Mouse (Mus musculus) intestine, embryonic 14.5 days (tissue): Measurements from ENCODE around the gene Fam114a2. TPM values are rescaled to one million over a fixed set of nuclear protein-coding genes. Genes with fewer than 3 reads are reported as not detected.

ENCODE experiments used
- ATAC-seq: fragments of 200-750 bp; cut with Nextera tagmentation; replicated peaks from 2 replicates; pipeline ENCODE4 v1.8.0; 2017; ENCODE audit warnings: low read depth, moderate number of reproducible peaks, moderate TSS enrichment, moderate library complexity; ENCODE audit not compliant: low FRiP score, low TSS enrichment
- DNase-seq: peaks from one replicate; pipeline ENCODE4 v3.0.0-alpha.2; 2018; ENCODE audit warnings: low spot score
- H3K27ac ChIP-seq: fragments of 300-500 bp; sonication (generic); 2 replicates; pipeline ENCODE4 v1.5.1; 2014; ENCODE audit warnings: low read depth, mild to moderate bottlenecking, control low read depth
- H3K27me3 ChIP-seq: fragments of 300-500 bp; sonication (generic); replicated peaks from 2 replicates; pipeline ENCODE4 v1.6.1; 2014; ENCODE audit warnings: low read length, control low read depth; ENCODE audit not compliant: control insufficient read depth, insufficient read depth
- H3K36me3 ChIP-seq: fragments of 300-500 bp; sonication (generic); 2 replicates; pipeline ENCODE4 v1.6.1; 2014; ENCODE audit warnings: low read length, control low read depth; ENCODE audit not compliant: control insufficient read depth, insufficient read depth
- H3K4me1 ChIP-seq: fragments of 300-500 bp; sonication (generic); replicated peaks from 2 replicates; pipeline ENCODE4 v1.6.1; 2014; ENCODE audit warnings: low read length, control low read depth, mixed read lengths; ENCODE audit not compliant: control insufficient read depth, insufficient read depth
- H3K4me2 ChIP-seq: fragments of 300-500 bp; sonication (generic); 2 replicates; pipeline ENCODE4 v1.6.1; 2014; ENCODE audit warnings: low read length
- H3K4me3 ChIP-seq: fragments of 300-500 bp; sonication (generic); 2 replicates; pipeline ENCODE4 v1.5.1; 2014; ENCODE audit warnings: low read depth, low read length, control low read depth, mixed read lengths
- H3K9ac ChIP-seq: fragments of 300-500 bp; sonication (generic); 2 replicates; pipeline ENCODE4 v1.6.1; 2014; ENCODE audit warnings: mild to moderate bottlenecking, low read length
- H3K9me3 ChIP-seq: fragments of 300-500 bp; sonication (generic); 2 replicates; pipeline ENCODE4 v1.6.1; 2016; ENCODE audit warnings: low read length, control low read depth; ENCODE audit not compliant: control insufficient read depth
- WGBS: fragments of 180-500 bp; shearing (Covaris S2); extraction: QIAGEN DNeasy Blood & Tissue Kit; methylation state at CpG from one replicate; pipeline ENCODE4 v1.1.7; 2014; 5-methylcytosine and 5-hydroxymethylcytosine counted together
- polyA plus RNA-seq: library from polyadenylated mRNA; unstranded; fragments of >200 nt; fragmentation: Nextera tagmentation; extraction: Ambion mirVana; gene quantifications from 2 replicates; pipeline ENCODE4 v1.2.1, GENCODE M21; 2014

The Fam114a2 gene
- polyA plus RNA-seq, 1 experiment from 2014 or later, result 54.9 TPM

- no peak for ATAC-seq
- Histone ChIP-seq H3K4me1 (no peaks in the 10 kb centered on the region), H3K27me3 (no peaks in the 10 kb centered on the region), H3K9ac (no peak overlapping the region), H3K4me2 (no peak overlapping the region), H3K36me3 (no peaks in the 10 kb centered on the region), H3K9me3 (no peaks in the 10 kb centered on the region), H3K27ac (no peak overlapping the region), H3K4me3 (no peak overlapping the region)
- WGBS, result 39% methylated on average over 6 of the region's 6 CpGs
- no peak for DNase-seq
Measured at GRCm38 (mm10) chr11:57445237-57445962, 73.0 kb downstream of the Fam114a2 start.

- Histone ChIP-seq H3K36me3 (no peaks in the 10 kb centered on the region), H3K4me2 (no peak overlapping the region), H3K4me3 (no peak overlapping the region), H3K9ac (no peak overlapping the region), H3K27ac (no peak overlapping the region), H3K9me3 (no peaks in the 10 kb centered on the region), H3K27me3 (no peaks in the 10 kb centered on the region), H3K4me1 (no peaks in the 10 kb centered on the region)
- ATAC-seq, result no peak
- 14% methylated on average over 1 of the region's 1 CpGs for WGBS
- peak; percentile 67 for DNase-seq
Measured at GRCm38 (mm10) chr11:57434153-57434552, 84.3 kb downstream of the Fam114a2 start.

Other genes starting within 250 kb of the Fam114a2 start
- gene Mfap3, start within 50 bp of the Fam114a2 start, polyA plus RNA-seq, result 42.8 and 46.2 TPM in 2 replicates
- gene Galnt10, start 126.8 kb upstream of the Fam114a2 start, polyA plus RNA-seq, result 11.3 and 12.5 TPM in 2 replicates